Mouse (Mus musculus): ENCODE measurements around the gene Macrod2.

DNA sequence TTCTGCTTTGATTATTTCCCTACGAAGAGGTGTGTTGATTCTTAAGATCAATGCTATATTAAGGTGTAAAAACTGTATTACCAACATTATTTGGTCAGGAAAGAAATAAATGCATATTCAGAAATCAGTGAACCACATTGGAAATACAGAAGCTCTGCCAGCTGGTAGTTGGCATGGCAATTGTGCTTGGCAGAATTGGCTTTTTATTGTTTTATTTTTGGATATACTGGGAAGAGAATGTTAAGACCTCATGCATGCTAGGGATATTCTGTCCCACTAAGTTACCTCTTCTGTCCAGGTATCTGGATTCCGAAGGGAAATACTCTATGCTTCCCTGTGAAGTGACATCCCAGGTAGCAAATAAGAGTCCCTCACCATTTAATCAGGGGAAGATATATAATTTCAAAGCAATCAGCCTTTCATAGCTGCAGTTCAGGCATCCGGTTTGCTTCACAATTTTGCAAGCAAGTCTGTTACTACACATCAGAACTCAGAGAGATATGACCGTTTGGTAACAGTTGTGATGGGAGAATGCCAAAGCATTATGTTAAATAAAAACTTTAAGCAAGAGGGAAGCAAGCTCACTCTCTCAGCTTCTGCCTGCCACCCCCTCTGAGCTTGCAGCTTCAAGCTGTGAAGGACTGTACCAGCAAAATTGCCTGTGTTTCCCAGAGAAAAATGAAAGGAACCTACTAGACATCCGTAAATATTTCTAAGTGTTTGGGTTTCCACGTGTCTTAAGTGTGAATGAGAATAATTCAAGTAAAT lies 1449.5 kb downstream of the Macrod2 start:
- TF ChIP-seq MAX (IDR thresholded peaks at IDR 0.05) (no peak), USF1 (IDR thresholded peaks at IDR 0.05; ENCODE audit: low read depth) (no peak)

All from C2C12 (cell line).